Mouse (Mus musculus) ES-E14 (cell line): ENCODE data around the gene Zfp595.

ENCODE experiments used
- HCFC1 ChIP-seq: IDR thresholded peaks from 2 replicates; pipeline ENCODE4 v1.6.1; 2012; ENCODE audit warnings: low read length, inconsistent platforms, borderline replicate concordance; ENCODE audit not compliant: insufficient read depth
- MAFK ChIP-seq: IDR thresholded peaks from 2 replicates; pipeline ENCODE4 v1.6.1; 2014; ENCODE audit warnings: mild to moderate bottlenecking, low read depth, low read length, inconsistent platforms; ENCODE audit not compliant: insufficient read depth
- ZC3H11A ChIP-seq: IDR thresholded peaks from 2 replicates; pipeline ENCODE4 v1.6.1; 2012; ENCODE audit warnings: low read depth, mild to moderate bottlenecking, inconsistent platforms, low read length, borderline replicate concordance
- ZNF384 ChIP-seq: IDR thresholded peaks from 2 replicates; pipeline ENCODE4 v1.6.1; 2012; ENCODE audit warnings: low read depth, low read length, inconsistent platforms

DNA sequence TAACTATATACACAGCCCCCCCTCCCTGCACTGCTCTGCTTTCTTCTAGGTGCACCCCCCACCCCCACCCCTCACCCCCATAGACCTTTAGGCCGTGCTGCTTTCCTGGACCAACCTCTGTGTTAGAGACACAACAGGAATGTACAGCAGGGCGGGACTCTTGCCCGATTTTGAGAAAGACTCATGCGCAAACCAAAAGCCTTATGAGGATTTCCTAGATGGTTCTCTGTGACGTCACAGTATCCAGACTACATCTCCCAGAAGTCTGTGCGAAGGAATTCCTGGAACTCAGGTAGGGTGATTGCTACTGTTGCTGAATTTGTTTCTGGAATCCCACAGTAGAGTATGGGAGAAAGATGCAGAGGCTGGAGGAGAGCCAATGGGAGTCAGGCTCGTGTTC is 54.1 kb downstream of the Zfp595 start, which contains the start of gene Zfp458:
- TF ChIP-seq ZC3H11A (no peak), ZNF384 (no peak), HCFC1 (peak; percentile 84), MAFK (no peak)
